Mouse (Mus musculus) megakaryocyte, embryonic 14.5 days (primary cell): Measurements from ENCODE around the gene Snx32.

Experiments
- FLI1 ChIP-seq: IDR thresholded peaks from 2 replicates; pipeline ENCODE4 v1.6.1; 2012; ENCODE audit warnings: low read length, inconsistent platforms, mixed read lengths
- GATA1 ChIP-seq: IDR thresholded peaks from 3 replicates; pipeline ENCODE4 v1.6.1; 2012; ENCODE audit warnings: mixed read lengths, low read length, inconsistent platforms, borderline replicate concordance

- TF ChIP-seq GATA1 (no peak), FLI1 (no peak)
Measured at GRCm38 (mm10) chr19:5463212-5463611, 47.1 kb downstream of the Snx32 start.
